Mouse (Mus musculus) ovary, adult 2 months (tissue): ENCODE data around the gene Tspan4. TPM values are rescaled to one million over a fixed set of nuclear protein-coding genes. Genes with fewer than 3 reads are reported as not detected.

ENCODE experiments used
- polyA plus RNA-seq: library from polyadenylated mRNA; depleted of rRNA; stranded (reverse); fragments of >200 nt; gene quantifications from 2 replicates; pipeline ENCODE4 v1.2.3, GENCODE M21; 2012; rRNA removed

Gene Tspan4
- polyA plus RNA-seq, result 331 and 388 TPM in 2 replicates

GRCm38 (mm10) chr7:141475011-141475804, at the start of gene Tspan4, which contains the start of gene Polr2l:
Gene Tspan4, plus strand, starts transcription at chr7:141475240.
Gene Polr2l, minus strand, starts transcription at chr7:141475132.

GRCm38 (mm10) chr7:141429310-141429709, 45.7 kb upstream of the Tspan4 start, which contains the start of gene Cend1:
Gene Cend1, minus strand, starts transcription at chr7:141429491.

GRCm38 (mm10) chr7:141437178-141438120, 37.6 kb upstream of the Tspan4 start, which contains the start of gene Slc25a22:
Gene Slc25a22, minus strand, starts transcription at chr7:141437892.

GRCm38 (mm10) chr7:141443828-141444237, 31.2 kb upstream of the Tspan4 start, which contains the start of gene Pidd1:
Gene Pidd1, minus strand, starts transcription at chr7:141444025.

GRCm38 (mm10) chr7:141447110-141447991, 27.7 kb upstream of the Tspan4 start, which contains the start of gene Rplp2:
Gene Rplp2, plus strand, starts transcription at chr7:141447370.

GRCm38 (mm10) chr7:141454967-141455551, 20.0 kb upstream of the Tspan4 start, which contains the start of gene Pnpla2:
Gene Pnpla2, plus strand, starts transcription at chr7:141455198.

GRCm38 (mm10) chr7:141460391-141461113, 14.5 kb upstream of the Tspan4 start, which contains the start of gene Cracr2b:
Gene Cracr2b, plus strand, starts transcription at chr7:141461094.

GRCm38 (mm10) chr7:141467230-141468030, 7.6 kb upstream of the Tspan4 start, which contains the start of gene Cd151:
Gene Cd151, plus strand, starts transcription at chr7:141467392.

GRCm38 (mm10) chr7:141539556-141540311, 64.7 kb downstream of the Tspan4 start, which contains the start of gene Chid1:
Gene Chid1, minus strand, starts transcription at chr7:141539857.

Other genes with a start within 250 kb of the Tspan4 start
- gene Phrf1, start 246.5 kb upstream of the Tspan4 start, polyA plus RNA-seq, result 22.2 and 24.8 TPM in 2 replicates
- gene Irf7, start 208.8 kb upstream of the Tspan4 start, polyA plus RNA-seq, result 57.8 and 77.3 TPM in 2 replicates
- gene Cdhr5, start 198.5 kb upstream of the Tspan4 start, polyA plus RNA-seq, result 1.2 and 1.6 TPM in 2 replicates
- gene Sct, start 196.1 kb upstream of the Tspan4 start, polyA plus RNA-seq, result 15.3 and 19.9 TPM in 2 replicates
- gene Drd4, start 183.2 kb upstream of the Tspan4 start, polyA plus RNA-seq, result 22.0 and 22.8 TPM in 2 replicates
- gene Deaf1, start 147.6 kb upstream of the Tspan4 start, polyA plus RNA-seq, result 26.5 and 30.5 TPM in 2 replicates
- 39.0 and 45.8 TPM in 2 replicates for gene Tmem80, start 147.5 kb upstream of the Tspan4 start, polyA plus RNA-seq
- gene Eps8l2, start 136.4 kb upstream of the Tspan4 start, polyA plus RNA-seq, result 20.8 and 24.1 TPM in 2 replicates
- 165 and 186 TPM in 2 replicates for gene Taldo1, start 83.0 kb upstream of the Tspan4 start, polyA plus RNA-seq
- gene Gatd1, start 61.1 kb upstream of the Tspan4 start, polyA plus RNA-seq, result 109 and 117 TPM in 2 replicates
- gene Cend1, start 45.7 kb upstream of the Tspan4 start, polyA plus RNA-seq, result 0.26 and 0.55 TPM in 2 replicates
- 105 and 114 TPM in 2 replicates for gene Slc25a22, start 37.3 kb upstream of the Tspan4 start, polyA plus RNA-seq
- 18.9 and 28.4 TPM in 2 replicates for gene Pidd1, start 31.2 kb upstream of the Tspan4 start, polyA plus RNA-seq
- gene Rplp2, start 27.9 kb upstream of the Tspan4 start, polyA plus RNA-seq, result 775 and 918 TPM in 2 replicates
- gene Pnpla2, start 20.0 kb upstream of the Tspan4 start, polyA plus RNA-seq, result 237 and 253 TPM in 2 replicates
- gene Cracr2b, start 14.1 kb upstream of the Tspan4 start, polyA plus RNA-seq, result 69.1 and 83.9 TPM in 2 replicates
- gene Cd151, start 7.8 kb upstream of the Tspan4 start, polyA plus RNA-seq, result 818 and 883 TPM in 2 replicates
- 90.7 and 143 TPM in 2 replicates for gene Polr2l, start 108 bp upstream of the Tspan4 start, polyA plus RNA-seq
- gene Chid1, start 64.6 kb downstream of the Tspan4 start, polyA plus RNA-seq, result 43.5 and 47.7 TPM in 2 replicates
- 38.0 and 45.4 TPM in 2 replicates for gene Ap2a2, start 86.9 kb downstream of the Tspan4 start, polyA plus RNA-seq
- gene Muc6, start 180.1 kb downstream of the Tspan4 start, polyA plus RNA-seq, result 0.06 and 0.20 TPM in 2 replicates
- 0.35 and 1.1 TPM in 2 replicates for gene Muc2, start 215.1 kb downstream of the Tspan4 start, polyA plus RNA-seq